Mouse (Mus musculus) R1 (cell line): ENCODE measurements around the gene Sema6c.
"Not testable (repeated sequence)": the region's sequence is repeated elsewhere in the genome, so short reads cannot be mapped to it uniquely, and the experiment has no call there.

Experiments used
- DNase-seq: peaks from one replicate; pipeline ENCODE4 v3.0.0-alpha.2; 2018; ENCODE audit warnings: low read depth, low spot score

Gene Sema6c

GRCm38 (mm10) chr3:95184796-95185577, 24.7 kb downstream of the Sema6c start:
- no peak for DNase-seq

- DNase-seq: no peak
These were observed 25.8 kb downstream of the Sema6c start for GRCm38 (mm10) chr3:95186100-95186499.

GRCm38 (mm10) chr3:95186888-95187287, 26.6 kb downstream of the Sema6c start:
- no peak for DNase-seq

- no peak for DNase-seq
These were observed 34.5 kb downstream of the Sema6c start for GRCm38 (mm10) chr3:95194721-95195135.

- no peak for DNase-seq
These were observed 35.5 kb downstream of the Sema6c start for GRCm38 (mm10) chr3:95195772-95196171.

GRCm38 (mm10) chr3:95199101-95199500, 38.8 kb downstream of the Sema6c start:
- no peak for DNase-seq

- DNase-seq: no peak
These were observed 39.9 kb downstream of the Sema6c start for GRCm38 (mm10) chr3:95200132-95200531.

GRCm38 (mm10) chr3:95200562-95200961, 40.3 kb downstream of the Sema6c start:
- DNase-seq: no peak

GRCm38 (mm10) chr3:95203880-95204279, 43.6 kb downstream of the Sema6c start:
- no peak for DNase-seq

GRCm38 (mm10) chr3:95208286-95208685, 48.0 kb downstream of the Sema6c start:
- no peak for DNase-seq

GRCm38 (mm10) chr3:95210585-95210984, 50.3 kb downstream of the Sema6c start:
- no peak for DNase-seq

GRCm38 (mm10) chr3:95212889-95213608, 52.8 kb downstream of the Sema6c start:
- not testable (repeated sequence) for DNase-seq

- no peak for DNase-seq
These were observed 53.3 kb downstream of the Sema6c start for GRCm38 (mm10) chr3:95213609-95213975.

GRCm38 (mm10) chr3:95216655-95217254, 56.5 kb downstream of the Sema6c start:
- DNase-seq: no peak

GRCm38 (mm10) chr3:95217255-95218134, 57.2 kb downstream of the Sema6c start, which contains the start of gene Gabpb2:
Gene Gabpb2 (minus strand): TSS chr3:95217916.
- peak; percentile 98 for DNase-seq

GRCm38 (mm10) chr3:95218466-95219137, 58.3 kb downstream of the Sema6c start:
- DNase-seq: peak; percentile 81

- peak; percentile 38 for DNase-seq
These were observed 62.8 kb downstream of the Sema6c start for GRCm38 (mm10) chr3:95223041-95223440.
